In the genomic region with DNA sequence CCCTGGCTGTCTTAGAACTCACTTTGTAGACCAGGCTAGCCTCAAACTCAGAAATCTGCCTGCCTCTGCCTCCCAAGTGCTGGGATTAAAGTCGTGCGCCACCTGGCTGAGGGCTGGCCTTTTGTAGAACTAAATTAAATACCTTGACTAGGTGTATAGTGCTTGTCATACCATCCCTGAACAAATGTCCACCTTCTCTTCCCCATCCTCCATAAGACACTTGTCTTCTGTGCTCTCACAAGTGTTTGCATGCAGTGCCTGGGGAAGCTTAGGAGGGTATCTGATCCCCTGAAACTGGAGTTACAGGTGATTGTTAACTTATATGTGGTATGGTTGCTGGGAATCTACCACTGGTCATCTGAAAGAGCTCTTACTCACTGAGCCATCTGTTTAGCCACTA, we compare ENCODE assay signal across 23 mouse cellular contexts.
"Had no signal": no experiment of that assay in that cellular context is flagged by ENCODE, and none has a peak within 500 bp of the region (broad histone marks: within the 10 kb centered on the region; RNA-seq: fewer than 3 reads in every experiment).

No protein-coding gene starts in this region.

- H3K4me2 ChIP-seq: heart, embryonic 12.5 days; hindbrain, embryonic 13.5 days; hindbrain, embryonic 15.5 days; kidney, embryonic 15.5 days; limb, embryonic 12.5 days; liver, embryonic 11.5 days had no signal

- DNase-seq: gastrocnemius, postnatal 14 days; gastrocnemius, postnatal 36 days; heart, adult 18-20 months; heart, postnatal 10 days; heart, postnatal 36 days; kidney, adult 11 months; kidney, adult 2 months; kidney, adult 9 months; kidney, postnatal 14 days; kidney, postnatal 36 days; liver had no signal

- H3K4me3 ChIP-seq: heart, embryonic 10.5 days; heart, embryonic 12.5 days; hindbrain, embryonic 13.5 days; hindbrain, embryonic 15.5 days; kidney, embryonic 15.5 days; layer of hippocampus, adult 2 months; left cerebral cortex, adult 2 months; limb, embryonic 10.5 days; limb, embryonic 12.5 days had no signal

- H3K9me3 ChIP-seq: heart, embryonic 10.5 days; heart, embryonic 12.5 days; hindbrain, embryonic 13.5 days; hindbrain, embryonic 15.5 days; kidney, embryonic 15.5 days; limb, embryonic 10.5 days; limb, embryonic 12.5 days had no signal

- H3K4me1 ChIP-seq: heart, embryonic 10.5 days; hindbrain, embryonic 13.5 days; hindbrain, embryonic 15.5 days; kidney, embryonic 15.5 days; limb, embryonic 10.5 days; limb, embryonic 12.5 days had no signal

- H3K9ac ChIP-seq: heart, embryonic 12.5 days; hindbrain, embryonic 13.5 days; hindbrain, embryonic 15.5 days; kidney, embryonic 15.5 days; limb, embryonic 12.5 days had no signal

- H3K27me3 ChIP-seq: heart, embryonic 12.5 days; hindbrain, embryonic 13.5 days; hindbrain, embryonic 15.5 days; kidney, embryonic 15.5 days; limb, embryonic 12.5 days had no signal

- H3K27ac ChIP-seq: heart, embryonic 10.5 days; hindbrain, embryonic 13.5 days; hindbrain, embryonic 15.5 days; hindbrain, postnatal 0 days; kidney, embryonic 15.5 days; kidney, postnatal 0 days; layer of hippocampus, adult 2 months; left cerebral cortex, adult 2 months; limb, embryonic 10.5 days; limb, embryonic 12.5 days had no signal
